Mouse (Mus musculus) liver, adult 2 months (tissue): ENCODE measurements around the gene Dock1.

ENCODE experiments used
- CTCF ChIP-seq: fragments of 200-500 bp; IDR thresholded peaks from 2 replicates; pipeline ENCODE4 v1.5.1; 2011; ENCODE audit warnings: low read depth, low read length, control low read depth
- POLR2A ChIP-seq: fragments of 200-500 bp; IDR thresholded peaks from 2 replicates; pipeline ENCODE4 v1.6.1; 2011; ENCODE audit warnings: low read length, control low read depth; ENCODE audit not compliant: insufficient read depth; ENCODE audit errors: extremely low read depth

- TF ChIP-seq POLR2A (no peak), CTCF (no peak)
Measured at GRCm38 (mm10) chr7:134864175-134864574, 193.7 kb downstream of the Dock1 start.
